Mouse (Mus musculus) CD4-positive, CD25-positive, alpha-beta regulatory T cell, adult 2 months (primary cell): ENCODE measurements around the gene Xylt1.

Source experiments
- DNase-seq: peaks from one replicate; pipeline ENCODE4 v3.0.0-alpha.2; 2012; ENCODE audit warnings: low read depth, low spot score

Xylt1 gene

DNA sequence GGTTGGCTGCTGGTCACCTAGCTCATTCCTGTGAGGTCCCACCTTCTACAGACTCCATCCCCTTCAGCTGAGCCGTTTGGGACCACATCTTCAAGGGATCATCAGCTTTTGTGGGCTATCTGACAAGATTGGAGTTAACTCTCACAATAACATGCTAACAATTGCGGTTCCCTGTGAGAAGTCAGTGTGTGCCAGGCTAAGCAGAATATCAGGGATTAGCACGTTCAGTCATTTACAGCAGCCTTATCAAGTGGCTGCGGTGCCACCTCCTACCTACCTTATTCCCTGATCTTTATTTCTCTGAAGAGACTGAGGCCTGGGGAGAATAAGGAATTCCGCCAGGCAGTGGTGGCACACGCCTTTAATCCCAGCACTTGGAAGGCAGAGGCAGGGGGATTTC is 13.6 kb downstream of the Xylt1 start:
- no peak for DNase-seq

DNA sequence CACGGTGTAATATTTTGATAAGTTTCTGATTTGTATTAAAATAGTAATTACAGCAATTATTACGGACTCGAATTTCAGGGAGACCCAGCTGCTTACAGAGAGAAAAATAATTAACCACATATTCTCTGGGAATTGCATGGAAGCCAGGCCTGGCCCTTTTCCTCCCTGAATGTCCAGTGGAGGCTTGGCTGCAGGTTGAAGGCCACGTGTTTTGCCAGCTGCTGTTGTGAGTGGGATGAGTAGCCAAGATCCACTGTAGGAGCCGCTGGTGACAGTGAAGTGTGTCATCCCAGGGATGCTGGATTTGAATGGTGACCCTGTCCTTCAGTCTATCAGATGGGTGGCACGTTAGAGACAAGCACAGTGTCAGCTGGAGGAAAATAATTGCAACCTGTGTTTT is 14.7 kb downstream of the Xylt1 start:
- DNase-seq: no peak

DNA sequence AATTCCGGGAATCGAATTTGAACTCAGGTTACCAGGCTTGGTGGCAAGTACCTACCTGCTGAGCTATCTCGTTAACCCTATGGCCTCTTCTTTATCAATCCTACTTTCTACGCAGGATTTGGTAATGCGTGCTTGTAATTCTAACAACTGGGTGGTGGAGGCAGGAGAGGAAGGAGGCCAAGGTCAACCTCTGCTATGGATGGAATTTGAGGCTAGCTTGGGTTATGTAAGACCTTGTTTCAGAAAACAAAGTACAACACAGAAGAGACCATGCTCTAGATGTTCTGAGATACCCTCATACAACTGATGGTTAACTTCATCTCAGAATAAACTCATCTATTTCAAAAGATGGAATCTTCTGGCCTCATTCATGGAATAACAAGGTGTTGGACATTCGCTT is 17.1 kb downstream of the Xylt1 start:
- DNase-seq: no peak

DNA sequence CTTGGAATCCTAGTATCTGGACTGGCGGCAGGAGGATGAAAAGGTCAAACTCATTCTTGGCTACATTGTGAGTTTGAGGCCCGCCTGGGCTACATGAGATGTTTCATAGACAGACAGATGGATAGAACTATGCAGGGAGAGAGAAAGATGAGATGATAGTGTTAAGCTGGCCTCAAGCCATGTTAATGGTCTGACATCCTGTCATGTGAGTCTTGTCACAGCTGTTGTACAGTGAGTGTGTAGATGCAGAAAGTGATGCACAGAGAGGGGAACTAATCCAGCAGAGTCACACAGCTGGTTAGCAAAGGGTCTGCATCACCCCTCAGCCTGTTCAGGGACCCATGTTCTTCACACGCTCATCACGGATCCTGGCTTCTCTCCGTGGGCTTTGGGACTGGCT is 19.2 kb downstream of the Xylt1 start:
- DNase-seq: no peak

DNA sequence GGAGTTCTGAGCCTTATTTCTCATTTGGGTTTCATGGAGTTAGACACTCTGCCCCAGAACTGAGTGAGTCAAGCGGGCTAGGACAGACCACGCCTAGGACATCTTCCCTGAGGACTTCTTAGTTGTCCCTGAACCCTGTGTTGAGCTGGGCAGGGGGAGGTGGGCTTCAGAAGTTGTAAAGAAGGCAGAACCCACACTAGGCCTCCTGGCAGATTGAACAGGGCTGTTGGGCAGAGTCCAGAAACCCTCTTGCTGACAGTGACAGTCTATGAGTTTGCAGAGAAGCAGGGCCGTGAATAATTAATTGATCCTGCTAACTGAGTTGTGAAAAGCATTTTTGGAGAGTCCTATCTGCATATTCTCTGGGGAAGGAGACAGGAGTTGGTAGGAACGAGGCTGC is 20.8 kb downstream of the Xylt1 start:
- no peak for DNase-seq

DNA sequence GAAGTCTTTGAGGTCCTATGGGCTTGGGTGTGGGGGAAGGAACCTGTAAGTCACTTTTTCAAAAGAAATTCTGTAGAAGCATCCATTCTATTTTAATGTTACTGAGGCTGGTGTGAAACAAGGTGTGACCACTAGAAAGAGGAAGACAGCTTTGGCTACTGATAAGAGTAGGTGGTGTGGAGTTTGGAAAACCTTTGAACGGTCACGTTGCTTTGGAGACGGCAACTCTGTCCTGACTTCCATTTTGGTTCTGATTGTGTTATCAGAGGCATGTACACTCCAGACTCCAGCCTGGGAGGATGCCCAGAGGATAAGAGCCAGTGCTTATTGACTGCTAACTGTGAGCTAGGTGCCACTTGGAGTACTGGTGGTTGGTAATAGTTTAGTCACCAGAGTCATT is 25.6 kb downstream of the Xylt1 start:
- no peak for DNase-seq

DNA sequence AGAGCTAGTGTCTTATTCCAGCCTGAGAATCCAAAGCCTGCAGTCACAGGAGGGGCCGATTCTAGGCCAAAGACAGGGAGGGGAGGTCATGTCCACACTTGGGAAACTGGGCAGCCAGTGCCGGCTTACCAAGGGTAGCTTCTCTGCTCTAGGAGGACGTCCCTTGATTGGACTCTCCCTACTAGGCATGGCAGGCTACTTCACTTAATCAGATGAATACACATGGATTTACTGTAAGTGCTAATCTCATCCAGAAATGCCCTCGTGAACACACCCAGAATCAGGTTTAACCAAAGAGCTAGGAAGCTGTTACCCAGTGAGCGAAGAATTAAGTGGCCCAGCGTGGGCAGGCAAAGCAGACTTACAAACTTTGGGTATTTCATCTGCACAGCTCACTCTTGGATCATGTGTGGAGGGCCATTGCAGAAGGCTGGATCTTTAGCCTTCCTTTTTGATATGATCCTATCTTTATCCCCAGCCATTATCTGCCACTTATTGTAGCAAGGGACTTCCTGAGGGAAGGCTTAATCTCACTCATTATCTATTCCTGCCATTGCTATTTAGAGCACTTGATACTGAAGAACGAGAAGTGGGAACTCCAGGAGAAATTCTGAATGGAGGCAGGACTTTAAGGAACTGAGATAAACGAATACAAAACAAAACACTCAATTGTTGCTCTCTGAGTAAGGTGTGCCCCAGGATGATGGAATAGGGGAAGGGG is 28.6 kb downstream of the Xylt1 start:
- no peak for DNase-seq

DNA sequence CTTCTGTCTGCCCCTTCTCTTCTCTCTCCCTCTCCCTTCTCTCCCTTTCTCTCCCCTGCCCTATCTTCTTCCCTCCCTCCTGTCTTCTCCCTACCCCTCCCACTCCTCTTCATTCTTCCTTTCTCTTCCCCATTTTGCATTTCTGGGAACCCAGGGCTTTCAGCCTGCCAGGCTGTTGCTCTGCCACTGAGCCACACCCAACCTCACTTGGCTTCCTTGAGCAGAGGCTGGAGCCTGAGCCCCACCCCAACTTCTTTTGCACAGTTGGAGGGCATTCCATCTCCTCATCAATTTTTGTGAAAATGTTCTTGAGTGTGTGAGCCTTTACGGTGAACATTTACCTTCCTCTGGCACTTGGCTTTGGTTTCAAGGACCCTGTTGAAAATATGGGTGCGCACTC is 31.1 kb downstream of the Xylt1 start:
- no peak for DNase-seq

DNA sequence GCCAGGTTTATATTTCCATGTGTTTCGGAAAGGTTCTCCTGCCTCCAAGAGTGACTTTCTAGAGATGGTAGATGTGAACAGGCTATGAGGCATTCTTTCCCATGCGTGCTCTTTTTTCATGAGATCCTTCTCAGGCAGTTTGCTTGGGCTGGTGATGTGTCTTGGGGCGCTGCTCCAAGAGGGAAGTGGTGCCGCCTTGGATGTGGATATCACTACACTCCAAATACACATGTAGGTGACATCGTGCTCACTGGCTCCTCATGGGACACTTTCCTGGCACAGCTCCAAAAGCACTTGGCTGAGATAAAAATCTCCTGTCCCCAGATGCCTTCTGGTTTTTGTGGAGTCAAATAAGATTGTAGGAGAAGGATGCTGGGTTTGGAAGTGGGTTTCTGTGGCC is 31.6 kb downstream of the Xylt1 start:
- DNase-seq: no peak

DNA sequence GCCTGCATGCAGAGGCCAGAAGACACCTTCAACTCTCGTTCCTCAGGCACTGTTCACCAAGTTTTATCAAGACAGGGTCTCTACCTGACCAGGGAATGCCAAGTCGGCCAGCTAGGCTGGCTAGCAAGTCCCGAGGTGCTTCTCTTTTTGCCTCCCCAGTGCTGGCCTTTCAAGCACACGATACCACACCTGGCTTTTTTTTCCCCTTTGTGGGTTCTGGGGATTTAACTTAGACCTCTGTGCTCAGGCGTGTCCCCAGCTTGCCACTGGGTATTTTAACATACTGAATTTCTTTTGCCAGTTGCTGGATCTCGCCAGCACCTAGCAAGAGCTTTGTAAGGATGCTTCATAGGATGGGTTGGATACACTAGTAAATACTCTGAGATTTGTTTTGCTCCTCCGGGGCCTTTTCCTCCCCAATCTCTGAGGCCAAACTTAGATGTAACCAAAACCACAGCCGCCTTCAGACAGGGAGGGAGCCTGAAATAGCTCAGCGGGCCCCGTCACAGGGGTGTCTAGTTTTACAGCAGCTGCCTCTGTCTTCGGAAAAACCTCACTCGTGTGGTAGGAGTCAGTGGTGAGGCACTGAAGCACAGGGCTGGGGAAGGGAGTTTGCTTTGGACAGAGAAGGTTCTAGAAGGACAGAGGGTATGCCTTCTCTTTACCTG is 33.7 kb downstream of the Xylt1 start:
- peak; percentile 79 for DNase-seq

DNA sequence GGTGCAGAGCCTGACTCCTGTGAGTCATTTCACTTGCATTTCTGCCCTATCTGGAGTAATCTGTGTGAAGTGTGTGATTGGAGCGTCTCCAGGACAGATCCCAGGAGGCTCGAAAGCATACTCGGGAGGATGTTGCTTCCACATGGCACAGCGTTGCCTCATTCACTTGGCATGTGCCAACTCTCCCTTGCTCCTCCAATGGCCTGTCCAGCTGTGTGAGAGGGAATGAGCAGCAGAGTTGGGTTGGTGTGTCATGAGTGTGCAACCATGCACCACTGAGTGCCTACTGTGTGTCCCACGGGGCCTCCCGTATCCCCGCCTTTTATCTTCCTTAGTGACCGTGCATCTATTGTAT is 34.2 kb downstream of the Xylt1 start:
- no peak for DNase-seq

DNA sequence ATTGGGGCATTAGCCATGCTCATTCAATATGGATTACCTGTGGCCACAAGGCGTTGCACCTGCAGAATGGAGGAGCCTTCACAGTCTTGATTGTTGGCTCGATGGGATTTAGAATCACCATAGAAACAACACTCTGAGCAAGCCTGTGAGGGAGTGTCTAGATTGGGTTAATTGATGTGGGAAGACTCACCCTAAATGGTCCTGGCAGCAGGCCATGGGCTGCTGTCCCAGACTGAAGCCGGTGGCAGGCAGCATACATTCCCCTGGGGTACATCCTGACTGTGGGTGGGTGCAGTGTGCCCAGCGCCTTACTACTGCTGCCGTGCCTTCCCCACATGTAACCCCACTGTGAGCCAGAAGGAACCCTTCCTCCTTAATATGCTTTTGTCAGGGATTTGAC is 38.3 kb downstream of the Xylt1 start:
- no peak for DNase-seq

DNA sequence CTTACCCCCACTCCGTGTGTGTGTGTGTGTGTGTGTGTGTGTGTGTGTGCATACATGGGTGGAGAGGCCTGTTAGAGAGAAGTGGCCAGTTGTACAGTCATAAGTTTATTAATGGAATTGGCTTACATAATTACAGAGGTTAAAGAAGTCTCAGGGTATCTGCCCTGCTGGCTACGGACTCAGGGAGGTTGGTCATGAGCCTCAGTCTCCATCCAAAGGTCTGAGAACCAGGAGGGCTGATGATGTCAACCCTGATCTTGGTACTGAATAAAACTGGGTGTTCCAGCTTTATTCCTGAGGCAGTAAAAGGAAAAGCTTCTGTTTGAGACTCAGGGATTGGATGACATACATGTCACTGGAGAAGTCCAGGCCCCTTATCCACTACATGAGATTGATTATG is 39.1 kb downstream of the Xylt1 start:
- DNase-seq: no peak

DNA sequence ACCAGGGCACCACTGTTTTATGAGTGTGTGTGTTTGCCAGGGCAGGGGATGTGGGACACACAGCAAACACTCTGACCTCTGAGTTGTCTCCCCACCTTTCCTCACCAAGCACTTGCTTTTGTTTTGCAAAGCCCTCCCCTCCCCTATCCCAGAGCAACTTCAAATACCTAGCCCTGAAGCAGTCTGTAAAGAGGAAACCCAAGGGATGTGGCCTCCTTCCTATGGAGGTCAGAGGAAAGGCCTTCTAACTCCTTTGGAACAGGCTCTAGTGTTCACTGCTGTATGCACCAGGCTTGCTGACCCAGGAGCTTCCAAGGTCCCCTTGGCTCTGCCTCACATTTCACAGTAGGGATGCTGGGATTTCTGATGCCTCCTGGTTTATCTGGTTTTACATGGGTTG is 39.5 kb downstream of the Xylt1 start:
- DNase-seq: no peak

DNA sequence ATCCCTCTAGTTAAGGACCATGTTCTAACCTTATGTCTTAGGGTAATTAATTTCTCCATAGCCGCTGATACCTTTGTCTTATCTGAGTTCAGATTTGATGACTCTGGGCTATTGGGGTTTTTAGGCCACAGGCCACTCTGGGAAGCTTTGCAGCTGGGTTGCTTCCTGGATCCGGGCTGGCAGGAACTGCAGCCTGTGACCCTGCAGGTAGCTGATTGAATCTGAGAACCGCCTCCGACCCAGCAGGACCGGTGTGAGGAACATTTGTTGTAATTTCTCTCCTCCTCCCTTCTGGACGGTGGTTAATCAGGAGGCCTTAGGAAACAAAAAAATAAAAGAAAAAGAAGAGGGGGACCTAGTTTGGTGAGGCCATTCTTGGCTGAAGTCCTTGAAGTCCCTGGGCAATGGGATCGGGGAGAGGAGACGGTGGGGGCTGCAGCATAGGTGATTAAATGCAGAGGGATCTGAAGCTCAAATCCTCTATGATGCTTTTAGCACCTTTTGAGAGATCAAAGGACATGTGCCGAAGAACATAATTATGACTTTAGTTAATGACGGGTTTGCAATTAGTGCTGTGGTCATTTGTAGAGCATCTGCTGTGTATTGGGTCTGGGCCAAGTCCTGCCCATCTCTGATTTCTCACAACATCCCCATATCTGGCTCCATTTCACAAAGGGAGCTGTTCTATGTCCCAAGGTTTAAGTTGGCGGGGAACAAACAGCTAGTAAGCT is 40.2 kb downstream of the Xylt1 start:
- no peak for DNase-seq

DNA sequence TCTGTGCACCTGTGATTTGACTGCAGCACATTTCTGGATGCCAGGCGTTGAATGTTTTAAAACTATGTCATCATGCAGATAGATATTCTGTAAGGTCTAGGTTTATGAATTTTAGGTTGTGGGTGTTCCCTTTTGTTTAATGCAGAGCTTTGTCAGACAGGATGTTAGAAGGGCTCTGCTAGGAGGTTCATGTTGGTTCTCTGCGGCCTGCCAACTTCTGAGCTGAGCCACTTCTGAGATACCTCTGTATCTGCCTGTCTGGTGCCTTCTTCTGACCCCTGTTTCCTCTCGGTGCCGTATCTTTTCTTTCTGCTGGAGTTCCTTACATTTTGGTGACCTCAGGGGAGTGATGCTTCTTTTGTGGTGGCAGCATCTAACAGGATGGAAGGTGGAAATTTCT is 44.1 kb downstream of the Xylt1 start:
- peak; percentile 55 for DNase-seq

DNA sequence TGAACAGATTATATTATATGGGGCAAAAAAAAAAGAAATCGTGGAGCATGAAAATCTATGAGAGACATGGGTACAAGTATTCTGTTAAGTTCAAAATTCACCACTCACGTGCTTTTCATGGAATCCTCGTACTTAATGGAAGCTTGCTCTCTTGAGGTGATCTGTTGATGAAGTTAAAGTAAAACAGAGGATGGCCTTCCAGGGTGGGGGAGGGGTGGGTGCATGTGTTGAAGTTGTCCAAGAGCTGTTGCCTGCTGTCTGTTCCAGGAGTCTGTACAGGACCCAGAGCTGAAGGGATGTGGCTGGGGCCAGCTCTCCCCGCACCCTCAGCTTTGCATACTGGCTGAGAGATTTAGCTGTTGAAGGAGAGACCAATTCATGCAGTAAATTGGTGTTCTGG is 45.6 kb downstream of the Xylt1 start:
- no peak for DNase-seq

DNA sequence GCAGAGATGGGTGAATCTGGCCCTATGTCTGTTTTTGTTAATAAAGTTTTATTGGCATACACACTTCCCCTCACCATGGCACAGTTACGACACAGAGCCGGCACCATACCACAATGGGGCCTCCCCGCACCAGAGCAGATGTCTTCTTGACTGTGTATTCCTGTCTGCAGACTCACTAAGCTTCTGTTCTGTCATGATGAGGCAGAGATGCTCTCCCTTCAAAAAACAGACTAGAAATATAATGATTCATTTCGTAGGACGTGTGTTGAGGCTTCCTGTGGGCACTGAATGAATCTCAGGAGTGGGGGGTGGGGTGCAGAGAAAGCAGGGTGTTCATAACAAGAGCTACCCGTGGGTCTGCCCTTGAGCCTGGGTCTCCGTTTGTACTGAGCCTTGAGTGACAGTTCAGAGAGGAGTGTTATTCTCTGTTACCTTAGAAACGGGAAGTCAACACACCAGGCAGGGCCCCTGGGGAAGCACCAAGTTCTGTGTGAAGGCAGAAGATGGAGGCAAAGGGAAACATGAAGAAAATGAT is 48.0 kb downstream of the Xylt1 start:
- DNase-seq: peak; percentile 94

DNA sequence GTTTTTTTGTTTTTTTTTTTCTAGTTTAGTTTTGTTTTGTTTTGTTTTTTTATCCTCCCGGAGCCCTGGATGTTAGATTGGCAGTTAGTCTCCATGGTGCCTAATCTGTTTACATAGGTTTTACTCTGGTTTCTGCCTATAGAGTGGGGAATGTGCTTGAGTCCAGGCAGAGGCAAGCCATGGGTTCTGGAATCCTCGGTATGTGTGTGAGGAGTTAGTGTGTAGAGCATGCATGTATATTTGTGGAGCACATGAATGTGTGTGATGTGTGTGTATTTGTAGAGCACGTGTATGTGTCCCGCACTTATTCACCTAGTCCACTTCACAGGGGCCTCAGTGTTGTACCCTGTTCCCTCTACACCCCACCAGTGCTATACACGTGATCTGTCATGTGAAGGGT is 48.7 kb downstream of the Xylt1 start:
- peak; percentile 55 for DNase-seq

DNA sequence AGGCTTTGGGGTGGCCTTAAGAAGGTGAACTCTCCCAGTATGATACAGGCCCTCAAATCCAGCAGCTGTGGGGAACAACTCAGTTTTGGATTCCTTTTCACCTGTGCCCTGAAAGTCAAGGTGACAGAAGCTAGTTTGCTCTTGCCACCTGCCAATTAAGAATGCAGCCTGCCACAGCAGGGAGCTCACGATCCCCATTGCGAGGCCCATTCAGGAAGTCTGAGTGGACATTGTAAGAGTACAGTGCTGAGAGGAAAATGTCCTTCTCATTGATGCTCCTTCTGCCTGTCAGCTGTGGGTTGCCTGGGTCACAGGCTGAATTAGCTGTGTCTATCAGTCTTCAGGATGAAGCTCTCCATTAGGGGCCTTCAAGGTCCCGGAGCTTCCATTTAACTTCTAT is 49.1 kb downstream of the Xylt1 start:
- no peak for DNase-seq

DNA sequence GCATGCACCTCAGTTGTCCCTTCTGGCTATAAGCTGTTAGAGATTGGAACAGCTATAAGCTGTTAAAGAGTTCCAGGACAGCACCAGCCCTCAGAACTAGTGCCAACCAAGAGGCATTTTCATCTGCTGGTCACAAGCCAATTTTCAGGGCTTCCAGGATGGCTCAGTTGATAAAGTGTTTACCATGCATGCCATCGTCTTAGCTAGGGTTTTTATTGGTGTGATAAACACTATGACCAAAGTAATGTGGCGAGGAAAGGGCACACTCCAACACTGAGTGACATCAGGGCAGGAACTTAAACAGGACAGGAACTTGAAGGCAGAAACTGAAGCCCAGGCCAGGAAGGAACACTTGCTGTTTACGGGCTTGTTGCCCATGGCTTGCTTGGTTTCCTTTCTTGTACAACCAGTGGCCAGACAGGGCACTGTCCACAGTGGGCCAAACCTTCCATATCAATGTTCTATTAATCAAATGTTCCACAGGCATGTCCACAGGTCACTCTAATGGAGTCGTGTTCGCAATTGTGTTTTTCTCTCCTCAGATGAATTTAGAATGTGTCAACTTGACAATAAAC is 49.7 kb downstream of the Xylt1 start:
- DNase-seq: no peak

DNA sequence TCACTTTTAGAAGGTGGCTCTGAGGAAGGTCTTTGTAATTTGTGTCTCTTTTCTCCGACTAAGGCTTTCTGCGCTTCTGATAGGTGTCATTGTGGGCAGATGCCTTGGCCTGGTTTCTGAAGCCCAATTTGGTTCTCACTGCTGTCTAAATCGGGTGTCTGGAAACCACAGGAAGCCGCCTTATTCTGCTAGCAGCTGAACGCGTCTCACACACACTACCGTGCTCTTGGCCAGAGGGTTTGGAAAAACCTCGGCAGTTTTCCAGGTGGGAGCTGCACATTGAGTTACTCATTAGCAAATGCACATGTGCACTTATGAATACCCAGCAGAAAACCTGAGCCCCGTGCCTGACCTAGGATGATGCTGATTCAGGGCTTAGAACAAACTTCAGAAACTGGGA is 52.9 kb downstream of the Xylt1 start:
- DNase-seq: peak; percentile 58

DNA sequence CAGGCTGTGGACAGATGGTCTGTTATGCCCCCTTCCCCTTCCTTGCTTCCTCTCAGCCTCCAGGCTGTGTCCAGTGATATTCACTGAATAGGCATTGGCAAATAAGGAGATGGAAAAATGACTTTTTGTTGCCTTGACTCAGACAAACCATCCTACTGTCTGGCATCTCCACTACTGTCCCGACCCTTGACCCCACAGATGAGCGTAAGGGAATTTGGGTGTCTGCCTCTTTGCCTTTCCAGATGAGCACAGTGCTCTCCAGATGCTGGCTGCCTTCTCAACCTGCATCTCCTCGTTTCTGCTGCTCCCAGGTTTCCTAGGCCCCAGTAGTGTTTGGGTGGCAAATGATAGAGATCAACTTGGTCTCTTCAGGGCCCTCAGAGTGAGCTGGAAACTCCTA is 54.3 kb downstream of the Xylt1 start:
- no peak for DNase-seq
